Mouse (Mus musculus): ENCODE results near the gene Dus1l. TPM values are rescaled to one million over a fixed set of nuclear protein-coding genes. Genes with fewer than 3 reads are reported as not detected.
A peak's percentile ranks its signal among the peaks of the same experiment; 100 is the strongest.
"Not testable (repeated sequence)": the region's sequence is repeated elsewhere in the genome, so short reads cannot be mapped to it uniquely, and the experiment has no call there.

Gene Dus1l
- polyA plus RNA-seq, 1 experiment from 2014 or later = 67.9 TPM

GRCm38 (mm10) chr11:120784064-120784791 is 12.0 kb downstream of the Dus1l start, which contains the start of the genes Rfng and Gps1:
Gene Rfng (minus strand): TSS chr11:120784207.
Gene Gps1 (plus strand): TSS chr11:120784272.
- Histone ChIP-seq H3K4me3 (replicated peaks) (peak within 1 kb of the TSS; percentile 100), H3K9me3 (no peaks in the 10 kb centered on the region), H3K4me1 (peaks cover 27% of the 10 kb centered on the region), H3K9ac (peak within 1 kb of the TSS; percentile 95), H3K27ac (peak within 1 kb of the TSS; percentile 73), H3K4me2 (peak within 1 kb of the TSS; percentile 99), H3K36me3 (replicated peaks) (peaks cover 54% of the 10 kb centered on the region), H3K27me3 (no peaks in the 10 kb centered on the region; the same call in 1 of the 2 replicates)
- under 1% methylated on average over 84 of the region's 107 CpGs for WGBS
- peak; percentile 85 for ATAC-seq (ENCODE audit: low FRiP score)

DNA sequence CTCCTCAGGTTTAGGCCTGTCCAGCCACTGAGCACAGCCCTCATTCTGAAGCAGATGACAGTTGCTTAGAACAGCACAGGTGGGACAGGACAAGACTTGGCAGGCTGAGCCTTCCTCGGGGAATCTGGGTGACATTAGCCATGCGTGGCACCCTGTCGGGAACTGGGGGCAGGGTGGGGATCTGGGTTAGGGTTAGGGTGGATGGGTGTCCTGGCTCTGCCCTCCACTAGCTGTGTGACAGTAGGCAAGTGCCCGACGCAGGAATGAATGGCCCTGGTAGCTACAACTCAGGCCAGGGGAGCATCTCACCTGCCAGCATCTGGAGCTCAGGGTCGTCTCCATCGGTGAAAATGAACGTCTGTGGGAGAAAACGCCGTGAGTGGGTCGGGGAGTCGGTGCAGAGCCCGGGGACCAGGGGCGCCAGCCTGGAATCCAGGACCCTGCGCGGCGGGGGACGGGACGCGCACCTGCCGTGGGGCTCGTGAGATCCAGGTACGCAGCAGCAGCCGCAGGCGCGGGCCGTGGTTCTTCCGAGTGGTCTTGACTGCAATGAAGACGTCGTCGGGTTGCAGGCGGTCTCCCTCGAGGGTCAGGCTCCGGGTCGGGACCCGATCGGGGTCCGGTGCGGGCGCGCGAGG is 12.7 kb downstream of the Dus1l start:
- H3K4me1 ChIP-seq = peaks cover 27% of the 10 kb centered on the region
- no peaks in the 10 kb centered on the region for H3K9me3 ChIP-seq
- no peaks in the 10 kb centered on the region; the same call in 1 of the 2 replicates for H3K27me3 ChIP-seq
- peak overlapping the region; percentile 73 for H3K27ac ChIP-seq
- H3K9ac ChIP-seq = peak overlapping the region; percentile 95
- peak overlapping the region; percentile 99 for H3K4me2 ChIP-seq
- H3K36me3 ChIP-seq (replicated peaks) = peaks cover 50% of the 10 kb centered on the region
- WGBS = 2% methylated on average over 42 of the region's 42 CpGs
- H3K4me3 ChIP-seq (replicated peaks) = peak overlapping the region; percentile 100
- peak; percentile 45; the same call in 1 of the 2 replicates for ATAC-seq (ENCODE audit: low FRiP score)

- 97% methylated on average over 6 of the region's 6 CpGs for WGBS
- not testable (repeated sequence) for H3K27ac ChIP-seq; H3K9ac ChIP-seq; H3K9me3 ChIP-seq; H3K27me3 ChIP-seq; H3K4me2 ChIP-seq; ATAC-seq (ENCODE audit: low FRiP score); H3K4me3 ChIP-seq (replicated peaks)
- Histone ChIP-seq H3K36me3 (replicated peaks) (peaks cover 28% of the 10 kb centered on the region), H3K4me1 (peaks cover 29% of the 10 kb centered on the region)
Measured at GRCm38 (mm10) chr11:120781361-120781760, 14.8 kb downstream of the Dus1l start.

DNA sequence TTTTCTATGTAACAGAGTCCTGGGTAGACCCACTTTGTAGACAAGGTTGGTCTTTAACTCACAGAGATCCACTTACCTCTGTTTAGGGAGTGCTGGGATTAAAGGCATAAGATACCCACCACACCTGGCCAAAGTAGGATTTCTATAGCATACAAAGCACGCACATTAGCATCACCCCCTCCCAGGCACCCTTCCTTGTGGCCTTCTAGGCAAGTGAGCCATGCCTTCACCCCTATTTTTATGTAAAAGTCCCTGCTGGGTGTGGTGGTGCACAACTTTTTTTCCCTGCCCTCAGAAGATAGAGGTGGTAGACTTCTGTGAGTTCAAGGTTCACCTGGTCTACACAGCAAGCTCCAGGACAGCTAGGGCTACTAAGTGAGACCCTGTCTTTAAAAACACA is 16.3 kb downstream of the Dus1l start:
- no peak overlapping the region for H3K27ac ChIP-seq
- peaks cover 21% of the 10 kb centered on the region for H3K36me3 ChIP-seq (replicated peaks)
- whole genome bisulfite sequencing = 93% methylated on average over 1 of the region's 1 CpGs
- ATAC-seq (ENCODE audit: low FRiP score) = no peak
- no peaks in the 10 kb centered on the region for H3K9me3 ChIP-seq
- no peak overlapping the region for H3K9ac ChIP-seq
- H3K4me3 ChIP-seq (replicated peaks) = no peak overlapping the region
- no peaks in the 10 kb centered on the region; the same call in 1 of the 2 replicates for H3K27me3 ChIP-seq
- H3K4me1 ChIP-seq = peaks cover 24% of the 10 kb centered on the region
- H3K4me2 ChIP-seq = no peak overlapping the region

GRCm38 (mm10) chr11:120777123-120777522 is 19.1 kb downstream of the Dus1l start:
- ATAC-seq (ENCODE audit: low FRiP score) = no peak
- H3K27ac ChIP-seq = no peak overlapping the region
- H3K9ac ChIP-seq = no peak overlapping the region
- peaks cover 8% of the 10 kb centered on the region for H3K4me1 ChIP-seq
- no peak overlapping the region for H3K4me3 ChIP-seq (replicated peaks)
- 35% methylated on average over 6 of the region's 6 CpGs for WGBS
- H3K27me3 ChIP-seq = no peaks in the 10 kb centered on the region; the same call in 1 of the 2 replicates
- H3K4me2 ChIP-seq = no peak overlapping the region
- H3K36me3 ChIP-seq (replicated peaks) = peaks cover 20% of the 10 kb centered on the region
- H3K9me3 ChIP-seq = no peaks in the 10 kb centered on the region

GRCm38 (mm10) chr11:120775774-120776469 is 20.3 kb downstream of the Dus1l start:
- no peak overlapping the region for H3K4me3 ChIP-seq (replicated peaks)
- WGBS = 32% methylated on average over 15 of the region's 15 CpGs
- no peaks in the 10 kb centered on the region for H3K9me3 ChIP-seq
- no peak overlapping the region for H3K4me2 ChIP-seq
- H3K4me1 ChIP-seq = peaks cover 8% of the 10 kb centered on the region
- H3K27me3 ChIP-seq = no peaks in the 10 kb centered on the region; the same call in 1 of the 2 replicates
- ATAC-seq (ENCODE audit: low FRiP score) = peak; percentile 83
- no peak overlapping the region for H3K27ac ChIP-seq
- H3K36me3 ChIP-seq (replicated peaks) = peaks cover 11% of the 10 kb centered on the region
- no peak overlapping the region for H3K9ac ChIP-seq

GRCm38 (mm10) chr11:120773463-120774190 is 22.6 kb downstream of the Dus1l start:
- H3K4me1 ChIP-seq = peaks cover 8% of the 10 kb centered on the region
- no peak for ATAC-seq (ENCODE audit: low FRiP score)
- no peak overlapping the region for H3K9ac ChIP-seq
- H3K36me3 ChIP-seq (replicated peaks) = no peaks in the 10 kb centered on the region
- no peak overlapping the region for H3K27ac ChIP-seq
- H3K9me3 ChIP-seq = no peaks in the 10 kb centered on the region
- H3K4me2 ChIP-seq = no peak overlapping the region
- H3K27me3 ChIP-seq = no peaks in the 10 kb centered on the region; the same call in 1 of the 2 replicates
- no peak overlapping the region for H3K4me3 ChIP-seq (replicated peaks)
- WGBS = 94% methylated on average over 7 of the region's 7 CpGs

- Histone ChIP-seq H3K4me1 (peaks cover 8% of the 10 kb centered on the region), H3K36me3 (replicated peaks) (no peaks in the 10 kb centered on the region), H3K4me3 (replicated peaks) (no peak overlapping the region), H3K9ac (no peak overlapping the region), H3K27me3 (no peaks in the 10 kb centered on the region; the same call in 1 of the 2 replicates), H3K27ac (no peak overlapping the region), H3K9me3 (no peaks in the 10 kb centered on the region), H3K4me2 (no peak overlapping the region)
- ATAC-seq (ENCODE audit: low FRiP score) = no peak
- 81% methylated on average over 3 of the region's 3 CpGs for WGBS
Measured at GRCm38 (mm10) chr11:120772749-120773148, 23.5 kb downstream of the Dus1l start.

DNA sequence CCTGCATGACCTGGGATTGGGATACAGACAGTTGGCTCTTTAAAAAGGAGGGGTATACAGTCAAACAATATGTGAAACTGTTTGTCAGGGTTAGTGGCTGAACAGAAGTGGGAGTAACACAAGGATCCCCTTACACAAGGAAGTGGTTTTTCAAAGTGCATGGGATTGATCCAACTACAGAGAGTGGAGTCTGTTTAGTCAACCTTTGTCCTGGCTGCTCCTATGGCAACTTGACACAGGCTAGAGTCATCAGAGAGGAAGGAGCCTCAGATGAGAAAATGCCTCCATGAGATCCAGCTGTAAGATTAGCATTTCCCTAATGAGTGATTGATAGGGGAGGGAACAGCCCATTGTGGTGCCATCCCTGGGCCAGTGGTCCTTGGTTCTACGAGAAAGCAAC is 28.0 kb downstream of the Dus1l start:
- 44% methylated on average over 1 of the region's 1 CpGs for WGBS
- H3K4me1 ChIP-seq = no peaks in the 10 kb centered on the region
- H3K4me3 ChIP-seq (replicated peaks) = no peak overlapping the region
- no peak overlapping the region for H3K27ac ChIP-seq
- H3K9me3 ChIP-seq = no peaks in the 10 kb centered on the region
- no peak overlapping the region for H3K4me2 ChIP-seq
- ATAC-seq (ENCODE audit: low FRiP score) = no peak
- H3K9ac ChIP-seq = no peak overlapping the region
- H3K27me3 ChIP-seq = no peaks in the 10 kb centered on the region; the same call in 1 of the 2 replicates
- H3K36me3 ChIP-seq (replicated peaks) = no peaks in the 10 kb centered on the region

DNA sequence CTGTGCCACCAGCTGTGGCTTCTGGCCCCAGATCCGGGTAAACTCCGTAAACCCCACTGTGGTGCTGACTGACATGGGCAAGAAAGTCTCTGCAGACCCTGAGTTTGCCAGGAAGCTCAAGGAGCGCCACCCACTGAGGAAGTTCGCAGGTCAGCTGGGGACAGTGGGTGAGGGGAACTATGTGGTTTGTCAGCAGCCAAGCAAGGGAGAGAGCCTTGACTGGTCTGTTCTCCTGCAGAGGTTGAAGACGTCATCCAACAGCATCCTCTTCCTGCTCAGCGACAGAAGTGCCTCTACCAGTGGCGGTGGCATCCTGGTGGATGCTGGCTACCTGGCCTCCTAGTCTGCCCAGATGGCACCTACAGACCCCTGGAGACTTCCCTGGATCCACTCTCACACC is 29.2 kb downstream of the Dus1l start:
- not testable (repeated sequence) for H3K9me3 ChIP-seq; H3K36me3 ChIP-seq (replicated peaks); H3K4me3 ChIP-seq (replicated peaks); H3K27ac ChIP-seq; H3K27me3 ChIP-seq; H3K4me1 ChIP-seq; ATAC-seq (ENCODE audit: low FRiP score); H3K4me2 ChIP-seq; H3K9ac ChIP-seq
- WGBS = 88% methylated on average over 5 of the region's 7 CpGs

DNA sequence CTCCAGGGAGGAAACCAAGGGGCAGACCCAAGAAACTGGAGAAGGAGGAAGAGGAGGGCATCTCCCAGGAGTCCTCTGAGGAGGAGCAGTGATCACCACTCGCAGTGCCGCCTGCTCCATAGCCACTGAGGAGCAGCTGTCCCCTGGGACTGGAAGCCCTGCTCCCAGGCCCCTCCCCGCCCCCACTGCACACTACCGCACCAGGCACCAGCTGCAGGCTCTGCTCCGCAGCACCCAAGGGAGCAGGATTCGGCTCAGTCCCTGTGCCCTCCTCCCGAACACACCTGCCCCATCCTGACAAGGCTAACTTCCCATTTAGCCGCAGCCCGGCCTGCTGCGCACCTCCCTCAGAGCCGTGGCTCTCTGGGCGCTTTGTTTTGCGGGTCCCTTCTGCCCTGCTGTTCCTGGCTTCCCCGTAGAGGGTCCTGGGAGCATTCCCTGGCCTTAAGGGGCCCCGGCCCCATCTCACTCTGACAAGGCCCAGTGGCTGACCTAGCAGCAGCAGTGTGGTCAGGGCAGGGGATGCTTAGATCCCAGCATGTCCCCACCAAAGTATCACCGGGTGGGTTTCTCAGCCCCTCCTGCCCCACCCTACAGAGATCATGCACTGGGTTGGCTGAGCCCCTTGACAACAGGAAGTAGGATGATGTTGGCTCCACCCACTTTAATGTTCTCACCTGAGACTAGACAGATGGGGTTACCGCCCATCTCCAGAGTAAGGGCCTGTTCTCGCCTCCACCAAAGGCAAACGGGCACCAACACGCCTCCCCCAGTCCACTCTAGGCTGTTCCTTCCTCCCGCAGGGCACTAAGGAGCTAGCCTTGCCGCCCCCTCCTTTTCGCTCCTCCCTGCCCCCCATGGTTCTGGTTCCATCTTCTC is 32.8 kb downstream of the Dus1l start:
- peaks cover 11% of the 10 kb centered on the region for H3K9me3 ChIP-seq
- not testable (repeated sequence) for H3K9ac ChIP-seq; H3K36me3 ChIP-seq (replicated peaks); H3K4me3 ChIP-seq (replicated peaks); H3K4me1 ChIP-seq; H3K27ac ChIP-seq; H3K4me2 ChIP-seq
- peaks cover 11% of the 10 kb centered on the region for H3K27me3 ChIP-seq
- WGBS = 7% methylated on average over 9 of the region's 23 CpGs
- 0 out of 2 replicates have a peak, but pooled peaks have one; percentile 30 for ATAC-seq (ENCODE audit: low FRiP score)
